Mouse (Mus musculus): ENCODE data around the gene G0s2. TPM values are rescaled to one million over a fixed set of nuclear protein-coding genes. Genes with fewer than 3 reads are reported as not detected.
"Not testable (repeated sequence)": the region's sequence is repeated elsewhere in the genome, so short reads cannot be mapped to it uniquely, and the experiment has no call there.

G0s2 gene
- total RNA-seq, 2 experiments from 2014 or later = 4.7 to 6.2 TPM

DNA sequence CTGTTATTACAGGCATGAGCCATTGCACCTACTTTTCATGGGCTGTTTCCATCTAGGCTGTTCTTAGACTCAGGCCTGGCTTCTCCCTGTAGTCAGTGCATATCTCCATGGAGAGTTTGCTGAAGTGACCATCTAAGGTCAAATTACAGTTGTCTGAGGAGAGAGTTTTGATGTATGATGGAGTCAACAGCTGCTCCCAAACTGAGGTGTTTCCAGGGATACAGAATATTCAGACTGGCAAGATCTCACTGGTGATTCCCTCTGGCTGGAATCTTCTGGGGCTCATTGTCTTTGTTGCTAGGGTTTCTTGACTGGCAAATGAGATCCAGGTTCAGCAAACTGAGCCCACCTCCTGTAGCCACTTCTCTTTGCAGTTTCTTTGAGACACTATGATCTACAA lies 17.7 kb upstream of the G0s2 start:
- no peak for DNase-seq (ENCODE audit: extremely low spot score in 1 of 2, low spot score in 2 of 2)
- intact Hi-C loops (cut with DNase I) = no loop called here

- no peak for DNase-seq (ENCODE audit: extremely low spot score in 1 of 2, low spot score in 2 of 2)
- intact Hi-C loops (cut with DNase I) = no loop called here
Measured at GRCm38 (mm10) chr1:193289914-193290313, 16.9 kb upstream of the G0s2 start.

- no peak for DNase-seq (ENCODE audit: extremely low spot score in 1 of 2, low spot score in 2 of 2)
- intact Hi-C loops (cut with DNase I) = no loop called here
Measured at GRCm38 (mm10) chr1:193289076-193289475, 16.1 kb upstream of the G0s2 start.

DNA sequence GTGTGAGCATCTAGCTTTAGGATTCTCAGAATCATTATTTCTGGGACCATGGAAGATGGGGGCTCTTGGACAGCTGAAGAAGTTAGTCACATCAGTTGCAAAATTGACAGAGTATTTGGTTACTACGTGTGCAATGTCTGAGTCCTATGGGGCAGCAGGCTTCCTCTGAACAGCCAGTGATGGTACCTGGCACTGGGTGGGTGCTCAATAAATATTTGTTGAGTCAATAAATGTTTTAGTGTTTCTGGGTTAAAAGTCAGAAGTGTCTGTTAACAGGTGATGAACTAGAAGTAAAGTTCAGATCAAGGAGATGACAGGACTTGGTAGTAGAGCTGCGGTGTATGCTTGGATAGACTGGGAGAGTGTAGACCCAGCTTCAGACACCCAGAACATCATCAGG lies 14.6 kb upstream of the G0s2 start:
- intact Hi-C loops (cut with DNase I) = no loop called here

GRCm38 (mm10) chr1:193285766-193286325 lies 12.8 kb upstream of the G0s2 start:
- intact Hi-C loops (cut with DNase I); DNase-seq (ENCODE audit: extremely low spot score in 1 of 2, low spot score in 2 of 2): not testable (repeated sequence)

More for the DNA sequence above, 14.6 kb upstream of the G0s2 start:
- DNase-seq (ENCODE audit: extremely low spot score in 1 of 2, low spot score in 2 of 2) = no peak

- intact Hi-C loops (cut with DNase I) = no loop called here
- no peak for DNase-seq (ENCODE audit: extremely low spot score in 1 of 2, low spot score in 2 of 2)
Measured at GRCm38 (mm10) chr1:193284228-193284779, 11.3 kb upstream of the G0s2 start.

GRCm38 (mm10) chr1:193281344-193281743 lies 8.3 kb upstream of the G0s2 start:
- intact Hi-C loops (cut with DNase I) = no loop called here
- no peak for DNase-seq (ENCODE audit: extremely low spot score in 1 of 2, low spot score in 2 of 2)

DNA sequence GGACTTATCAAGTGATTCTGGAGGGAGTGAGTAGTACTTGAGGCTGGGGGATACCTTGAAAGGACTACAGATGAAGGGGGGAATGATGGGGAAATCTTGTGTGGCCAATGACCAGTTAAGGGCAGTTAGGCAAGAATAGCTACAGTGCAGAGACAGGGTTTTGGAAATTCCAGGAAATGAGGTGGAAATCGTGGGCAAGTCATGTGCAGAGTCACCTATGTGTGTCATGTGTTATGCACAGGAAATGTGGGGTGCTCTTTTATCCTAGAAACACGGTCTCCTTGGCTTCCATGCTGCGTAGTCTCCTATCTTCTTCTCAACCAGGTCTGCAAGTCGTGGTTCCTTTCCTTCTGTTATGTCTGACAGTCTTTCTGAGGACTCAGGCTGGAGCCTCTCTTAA lies 6.5 kb upstream of the G0s2 start:
- intact Hi-C loops (cut with DNase I) = no loop called here
- no peak for DNase-seq (ENCODE audit: extremely low spot score in 1 of 2, low spot score in 2 of 2)

- intact Hi-C loops (cut with DNase I) = no loop called here
- no peak for DNase-seq (ENCODE audit: extremely low spot score in 1 of 2, low spot score in 2 of 2)
Measured at GRCm38 (mm10) chr1:193278414-193279045, 5.5 kb upstream of the G0s2 start.

- DNase-seq (ENCODE audit: extremely low spot score in 1 of 2, low spot score in 2 of 2) = no peak
- intact Hi-C loops (cut with DNase I) = no loop called here
Measured at GRCm38 (mm10) chr1:193274407-193275071, 1.5 kb upstream of the G0s2 start.

- intact Hi-C loops (cut with DNase I) = no loop called here
- DNase-seq (ENCODE audit: extremely low spot score in 1 of 2, low spot score in 2 of 2) = peak in 1 of 2 experiments; percentile 55
Measured at GRCm38 (mm10) chr1:193272137-193272915, 691 bp downstream of the G0s2 start.

DNA sequence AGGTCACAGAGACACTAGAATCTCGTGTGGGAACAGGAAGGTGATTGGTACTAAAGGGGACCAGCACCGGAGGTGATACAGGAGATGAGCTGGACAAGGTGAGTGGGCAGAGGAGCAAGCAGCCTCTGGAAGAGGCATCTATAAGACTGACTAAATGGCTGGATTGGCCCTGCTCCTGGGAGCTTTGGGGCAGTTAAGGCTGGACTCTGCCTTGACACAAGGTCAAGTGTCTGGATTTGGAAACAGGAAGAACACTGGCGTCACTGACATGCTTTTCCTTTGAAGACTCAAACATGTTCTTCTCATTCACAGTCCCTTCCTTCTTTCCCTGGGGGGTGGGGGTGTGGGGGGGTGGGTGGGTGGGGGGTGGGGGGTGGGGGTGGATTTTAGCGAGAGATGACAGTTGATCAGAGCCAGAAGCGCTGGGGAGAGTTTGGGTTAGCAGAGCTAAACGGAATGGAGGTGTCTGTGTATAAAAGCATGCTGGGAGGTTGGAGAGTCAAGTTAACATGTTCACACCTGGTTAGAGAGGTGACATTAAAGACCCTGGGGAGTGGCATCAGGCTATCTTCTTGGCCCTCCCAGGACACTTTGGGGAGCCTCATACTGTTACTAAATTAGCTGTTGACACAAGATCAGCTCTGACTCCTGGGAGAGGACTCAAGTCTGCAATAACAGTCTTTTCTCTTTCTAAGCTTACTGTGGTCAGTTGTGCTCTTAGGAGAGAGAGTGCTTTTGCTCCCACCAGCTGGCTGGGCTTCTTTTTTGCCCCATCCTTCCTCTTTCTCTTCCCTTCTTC lies 1.9 kb downstream of the G0s2 start:
- intact Hi-C loops (cut with DNase I) = no loop called here
- DNase-seq (ENCODE audit: extremely low spot score in 1 of 2, low spot score in 2 of 2) = no peak

- DNase-seq (ENCODE audit: extremely low spot score in 1 of 2, low spot score in 2 of 2) = no peak
- intact Hi-C loops (cut with DNase I) = no loop called here
Measured at GRCm38 (mm10) chr1:193265734-193266133, 7.3 kb downstream of the G0s2 start.

- no peak for DNase-seq (ENCODE audit: extremely low spot score in 1 of 2, low spot score in 2 of 2)
- intact Hi-C loops (cut with DNase I) = no loop called here
Measured at GRCm38 (mm10) chr1:193263955-193264598, 8.9 kb downstream of the G0s2 start, which contains the start of gene Hsd11b1. Hsd11b1 (minus strand) TSS chr1:193264075.

DNA sequence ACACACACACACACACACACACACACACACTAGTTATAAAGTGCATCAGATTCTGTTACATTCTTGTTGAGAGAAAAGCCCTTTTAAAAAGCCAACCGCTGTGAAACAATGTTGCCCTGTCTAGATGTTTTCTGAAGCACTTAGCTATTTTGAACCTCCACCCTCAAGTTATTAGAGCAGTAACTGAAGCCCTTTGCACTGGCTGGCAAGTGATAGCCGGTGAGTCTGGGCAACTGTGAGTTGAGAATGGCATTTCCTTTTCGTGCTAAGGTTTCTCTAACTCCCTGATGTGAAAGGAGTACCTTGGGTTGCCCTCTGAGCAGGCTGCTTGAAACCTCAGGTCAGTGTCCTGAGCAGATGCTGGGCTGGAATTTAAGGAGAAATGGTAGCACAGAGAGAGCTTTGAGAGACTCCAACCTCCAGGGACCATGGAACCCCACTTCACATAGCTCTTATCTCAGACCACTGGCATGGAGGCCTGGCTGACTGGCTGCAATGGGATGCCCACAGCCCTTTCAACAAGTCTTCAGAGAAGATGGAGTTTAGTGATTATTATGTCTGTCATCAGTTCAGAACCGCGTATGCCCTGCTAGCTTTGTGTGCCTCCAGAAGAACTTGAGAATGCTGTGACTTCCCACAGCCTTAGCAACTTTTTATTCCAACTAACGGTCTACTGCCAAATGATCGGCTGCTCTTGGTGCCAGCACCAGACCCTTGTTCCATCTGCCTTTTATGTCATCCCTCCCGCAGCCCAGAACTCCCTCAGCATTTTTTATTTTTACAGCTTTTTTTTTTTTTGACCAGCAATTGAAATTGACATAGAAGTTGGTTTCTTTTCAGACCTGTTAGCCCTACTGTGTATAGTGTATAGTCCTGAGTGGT lies 9.8 kb downstream of the G0s2 start:
- intact Hi-C loops (cut with DNase I) = no loop called here
- no peak for DNase-seq (ENCODE audit: extremely low spot score in 1 of 2, low spot score in 2 of 2)

DNA sequence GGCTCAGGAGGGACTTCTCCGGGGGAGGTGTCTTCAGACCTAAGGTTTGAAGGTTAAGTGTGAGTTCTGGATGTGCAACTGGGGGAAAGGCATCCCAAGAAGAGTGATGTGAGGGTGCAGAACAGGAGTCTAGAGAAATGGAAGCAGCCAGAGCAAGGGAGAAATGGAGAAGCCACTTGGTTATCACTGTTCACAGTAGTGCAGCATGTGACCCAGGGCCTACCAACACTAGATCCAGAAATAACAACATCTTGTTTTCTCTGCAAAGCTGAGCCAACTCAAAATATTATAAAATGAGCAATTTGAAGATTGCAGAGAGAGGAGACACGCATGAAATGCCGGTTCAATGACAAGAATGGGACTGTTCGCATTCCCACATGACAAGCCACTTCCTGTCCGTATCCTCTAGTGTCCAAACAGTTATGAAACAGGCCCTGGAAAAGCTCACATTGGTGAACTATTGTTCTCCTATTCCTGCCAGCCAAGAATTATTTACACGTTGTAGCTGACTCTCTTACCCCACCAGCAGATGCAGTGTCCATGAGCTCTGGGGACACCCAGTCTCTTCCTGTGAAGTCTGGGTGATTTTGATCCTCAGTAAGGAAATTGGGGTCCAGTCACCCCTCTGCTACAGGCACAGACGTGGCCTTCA lies 11.0 kb downstream of the G0s2 start:
- no peak for DNase-seq (ENCODE audit: extremely low spot score in 1 of 2, low spot score in 2 of 2)
- intact Hi-C loops (cut with DNase I) = no loop called here

DNA sequence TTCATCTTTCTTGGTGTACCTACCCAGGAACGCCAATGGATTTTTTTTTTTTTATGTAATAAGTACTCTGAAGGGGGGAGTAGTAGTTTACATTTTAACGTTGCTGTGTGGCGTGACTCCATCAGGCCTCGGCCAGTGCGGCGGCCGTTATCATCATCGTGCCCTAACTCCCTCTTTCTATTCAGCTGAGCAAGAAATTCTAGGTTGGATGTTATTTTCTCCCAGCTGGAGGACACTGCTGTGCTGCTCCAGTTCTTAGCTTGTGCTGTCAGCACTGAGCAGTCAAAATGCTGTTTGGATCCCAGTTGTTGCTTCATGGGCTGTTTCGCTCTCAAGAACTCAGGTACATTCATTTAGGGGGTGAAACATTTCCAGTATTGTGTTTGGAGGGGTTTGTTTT lies 13.5 kb downstream of the G0s2 start:
- intact Hi-C loops (cut with DNase I) = loop anchor here (5.0 kb wide), 1 partner anchor 108 kb away; no protein-coding TSS in a partner anchor
- DNase-seq (ENCODE audit: extremely low spot score in 1 of 2, low spot score in 2 of 2) = no peak

All from left cerebral cortex, postnatal 10 days (tissue).